ENCODE assay signal across 7 mouse cellular contexts in genomic region chr11:120538485-120538884, GRCm38 (mm10). TPM values are rescaled to one million over a fixed set of nuclear protein-coding genes. Genes with fewer than 3 reads are reported as not detected.
DNase-seq lines count a peak whose midpoint lies in the region.

No protein-coding gene starts in this region.

- peak; percentile 79 for DNase-seq in adrenal gland, postnatal 14 days
- DNase-seq in cerebellum, adult 11-12 months: peak; percentile 92
- peak; percentile 80 to 84 for DNase-seq in heart, adult 9 months (ENCODE audit: low spot score in 2 of 2)
- DNase-seq in kidney, adult 9 months: peak; percentile 89
- DNase-seq in lung, postnatal 36 days: peak; percentile 77
- DNase-seq in thymus, postnatal 4 days: no peak
- no peak for DNase-seq in frontal cortex, postnatal 14 days (ENCODE audit: low spot score in 2 of 2)

RNA-seq across cellular contexts. Expression of gene Gcgr, which starts 8.0 kb away (rescaled TPM):
- 2.3 and 11.7 TPM in 2 replicates for total RNA-seq in adrenal gland, postnatal 14 days (2021)

RNA-seq across cellular contexts. Expression of gene Mcrip1, which starts 11.0 kb away (rescaled TPM):
- total RNA-seq in adrenal gland, postnatal 14 days (2021): 52.6 and 67.9 TPM in 2 replicates

RNA-seq across cellular contexts. Expression of gene Ppp1r27, which starts 12.4 kb away (rescaled TPM):
- total RNA-seq in adrenal gland, postnatal 14 days (2021): 0.48 TPM in 1 of 2 replicates, not detected in the other

RNA-seq across cellular contexts. Expression of gene P4hb, which starts 34.6 kb away (rescaled TPM):
- total RNA-seq in adrenal gland, postnatal 14 days (2021): 449 and 479 TPM in 2 replicates

RNA-seq across cellular contexts. Expression of gene Arhgdia, which starts 42.9 kb away (rescaled TPM):
- 268 and 310 TPM in 2 replicates for total RNA-seq in adrenal gland, postnatal 14 days (2021)

Comparison
In these comparisons a context has a peak if more than half of its experiments do, and no peak if none do; other contexts are left out.
1. DNase-seq: peak in adrenal gland, postnatal 14 days (single experiment), cerebellum, adult 11-12 months (single experiment), heart, adult 9 months (2 of 2), kidney, adult 9 months (single experiment) and lung, postnatal 36 days (single experiment); none in thymus, postnatal 4 days (single experiment) and frontal cortex, postnatal 14 days (0 of 2).